Mouse (Mus musculus) cortical plate, adult 2 months (tissue): ENCODE results near the gene Krt78. TPM values are rescaled to one million over a fixed set of nuclear protein-coding genes. Genes with fewer than 3 reads are reported as not detected.

Experiments
- H3K27ac ChIP-seq: fragments of 200-500 bp; 2 replicates; pipeline ENCODE4 v1.5.1; 2012; ENCODE audit warnings: low read length, control low read depth, inconsistent platforms; ENCODE audit not compliant: insufficient read depth
- H3K4me1 ChIP-seq: fragments of 200-500 bp; 2 replicates; pipeline ENCODE4 v1.6.1; 2011; ENCODE audit warnings: low read length; ENCODE audit not compliant: control insufficient read depth, insufficient read depth
- H3K4me3 ChIP-seq: fragments of 200-500 bp; 2 replicates; pipeline ENCODE4 v1.5.1; 2011; ENCODE audit warnings: mild to moderate bottlenecking, low read length, control low read depth; ENCODE audit not compliant: insufficient read depth
- CTCF ChIP-seq: fragments of 200-500 bp; IDR thresholded peaks from 2 replicates; pipeline ENCODE4 v1.5.1; 2011; ENCODE audit warnings: mild to moderate bottlenecking, control low read depth, low read length; ENCODE audit not compliant: insufficient read depth; ENCODE audit errors: extremely low read depth
- POLR2A ChIP-seq: fragments of 200-500 bp; IDR thresholded peaks from 2 replicates; pipeline ENCODE4 v1.6.1; 2011; ENCODE audit warnings: mild to moderate bottlenecking, low read length, control low read depth; ENCODE audit not compliant: insufficient read depth; ENCODE audit errors: extremely low read depth
- polyA plus RNA-seq: library from polyadenylated mRNA; depleted of rRNA; stranded (reverse); fragments of >200 nt; gene quantifications from 2 replicates; pipeline ENCODE4 v1.2.3, GENCODE M21; 2012; rRNA removed

Gene Krt78
- polyA plus RNA-seq, 1 experiment, result not detected

DNA sequence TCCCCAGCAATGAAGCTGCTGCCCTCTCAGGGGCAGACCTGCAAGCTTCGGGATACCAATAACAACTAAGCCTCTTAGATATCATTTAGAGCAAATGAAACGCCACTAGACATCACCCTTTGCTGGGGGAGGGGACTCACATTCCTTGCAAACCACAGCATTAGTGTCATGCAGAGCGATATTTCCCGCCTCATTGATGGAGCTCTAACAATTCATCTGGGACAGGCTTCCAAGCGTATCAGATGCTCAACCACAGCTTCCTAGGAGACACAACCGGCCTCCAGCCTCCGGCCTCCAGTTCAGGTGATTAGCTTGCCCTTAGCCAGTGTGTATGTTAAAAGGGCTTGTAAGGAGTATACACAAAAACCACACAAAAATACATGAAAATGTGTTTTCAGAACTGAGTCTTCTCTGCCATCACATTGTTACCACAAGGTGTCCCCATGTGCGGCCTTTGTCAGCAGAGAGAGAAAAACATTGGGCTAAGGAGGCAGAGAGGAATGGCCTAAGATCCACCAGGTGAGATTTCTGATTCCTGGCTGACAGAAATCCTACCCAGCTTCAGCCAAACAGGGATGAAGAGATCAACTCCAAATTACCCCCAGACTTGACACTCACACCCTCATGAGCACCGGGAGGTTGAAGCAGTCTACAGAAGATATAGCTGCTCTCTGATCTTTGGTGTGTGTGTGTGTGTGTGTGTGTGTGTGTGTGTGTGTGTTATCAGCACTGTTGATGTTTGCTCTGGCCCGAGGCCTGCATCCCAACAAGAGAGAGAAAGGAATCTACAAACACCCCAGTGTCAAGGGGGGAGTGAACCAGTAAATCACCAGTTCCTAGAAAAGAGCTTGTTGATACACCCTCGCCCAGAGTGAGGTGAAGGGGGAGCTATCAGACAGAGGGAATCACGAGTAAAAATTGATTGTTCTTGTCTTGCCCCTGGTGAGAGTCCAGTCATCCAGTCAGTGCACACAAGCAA lies 51.6 kb downstream of the Krt78 start:
- TF ChIP-seq CTCF (no peak), POLR2A (no peak)

More for the DNA sequence above, 51.6 kb downstream of the Krt78 start:
- H3K4me3 ChIP-seq, result no peak overlapping the region
- H3K4me1 ChIP-seq, result no peaks in the 10 kb centered on the region
- H3K27ac ChIP-seq, result no peak overlapping the region

Other genes starting within 250 kb of the Krt78 start
- 0.11 TPM in 1 of 2 replicates, not detected in the other for gene Krt5, start 241.4 kb downstream of the Krt78 start, polyA plus RNA-seq
- not detected in 2 replicates for gene Krt71, start 211.2 kb downstream of the Krt78 start, polyA plus RNA-seq
- gene Krt72, start 167.8 kb downstream of the Krt78 start, polyA plus RNA-seq, result not detected in 2 replicates
- gene Krt73, start 151.9 kb downstream of the Krt78 start, polyA plus RNA-seq, result 1.4 and 1.5 TPM in 2 replicates
- gene Krt2, start 136.1 kb downstream of the Krt78 start, polyA plus RNA-seq, result 0.08 and 0.53 TPM in 2 replicates
- gene Krt1, start 103.5 kb downstream of the Krt78 start, polyA plus RNA-seq, result 2.8 and 3.9 TPM in 2 replicates
- 4.8 and 6.3 TPM in 2 replicates for gene Krt77, start 84.6 kb downstream of the Krt78 start, polyA plus RNA-seq
- not detected in 2 replicates for gene Krt76, start 61.4 kb downstream of the Krt78 start, polyA plus RNA-seq
- not detected in 2 replicates for gene Krt4, start 29.6 kb downstream of the Krt78 start, polyA plus RNA-seq
- 0.04 TPM in 1 of 2 replicates, not detected in the other for gene Krt79, start 14.0 kb downstream of the Krt78 start, polyA plus RNA-seq
- gene Krt8, start 50.2 kb upstream of the Krt78 start, polyA plus RNA-seq, result 0.25 TPM in 2 replicates
- 0.30 and 0.46 TPM in 2 replicates for gene Krt18, start 73.9 kb upstream of the Krt78 start, polyA plus RNA-seq
- 100 and 107 TPM in 2 replicates for gene Eif4b, start 119.5 kb upstream of the Krt78 start, polyA plus RNA-seq
- 19.4 and 20.5 TPM in 2 replicates for gene Tns2, start 146.1 kb upstream of the Krt78 start, polyA plus RNA-seq
- gene Spryd3, start 181.9 kb upstream of the Krt78 start, polyA plus RNA-seq, result 152 and 156 TPM in 2 replicates
- gene Igfbp6, start 190.1 kb upstream of the Krt78 start, polyA plus RNA-seq, result 69.5 and 71.7 TPM in 2 replicates
- 0.17 and 0.28 TPM in 2 replicates for gene Soat2, start 196.2 kb upstream of the Krt78 start, polyA plus RNA-seq
- gene Zfp740, start 249.0 kb upstream of the Krt78 start, polyA plus RNA-seq, result 51.3 and 57.6 TPM in 2 replicates